In genomic region chr6:85831796-85832321, GRCm38 (mm10) we compare ENCODE assay signal across 28 mouse cellular contexts. TPM values are rescaled to one million over a fixed set of nuclear protein-coding genes. Genes with fewer than 3 reads are reported as not detected.
A peak's percentile ranks its signal among the peaks of the same experiment; 100 is the strongest.
DNase-seq lines count a peak whose midpoint lies in the region; ATAC-seq and TF ChIP-seq lines count a peak whose summit lies in the region.
"Had no signal": no experiment of that assay in that cellular context is flagged by ENCODE, and none has a peak within 500 bp of the region (broad histone marks: within the 10 kb centered on the region; RNA-seq: fewer than 3 reads in every experiment).

Gene Nat8, minus strand, starts transcription at chr6:85832082.

- intact Hi-C loops in heart, adult 2 months (cut with DNase I), result loop anchor here (5.0 kb wide), 1 partner anchor 65 kb away; no protein-coding TSS in a partner anchor

- TF ChIP-seq EP300 in heart, adult 2 months (IDR thresholded peaks at IDR 0.05; ENCODE audit: insufficient read depth, low read depth, low read length), result no peak

- 74% methylated on average over 7 of the region's 7 CpGs for WGBS in kidney, postnatal 0 days
- WGBS in kidney, embryonic 16.5 days, result 73% methylated on average over 7 of the region's 7 CpGs
- 56% methylated on average over 7 of the region's 7 CpGs for WGBS in intestine, embryonic 16.5 days
- WGBS in small intestine, adult 2 months, result 29% methylated on average over 7 of the region's 7 CpGs
- 67% methylated on average over 7 of the region's 7 CpGs for WGBS in heart, adult 2 months

- H3K9me3 ChIP-seq in kidney, postnatal 0 days (replicated peaks; ENCODE audit: low read length), result no peaks in the 10 kb centered on the region
- H3K9me3 ChIP-seq in kidney, embryonic 16.5 days (ENCODE audit: low read length), result no peaks in the 10 kb centered on the region
- no peaks in the 10 kb centered on the region for H3K9me3 ChIP-seq in intestine, embryonic 16.5 days (ENCODE audit: control insufficient read depth, low read length)
- H3K9me3 ChIP-seq: forebrain, embryonic 13.5 days; heart, embryonic 12.5 days; hindbrain, embryonic 13.5 days; liver, embryonic 15.5 days; lung, embryonic 15.5 days; midbrain, embryonic 10.5 days; midbrain, embryonic 15.5 days; neural tube, embryonic 15.5 days had no signal

- no peak within 1 kb of the TSS for H3K9ac ChIP-seq in kidney, postnatal 0 days (ENCODE audit: low read depth, low read length)
- H3K9ac ChIP-seq in kidney, embryonic 16.5 days (replicated peaks; ENCODE audit: low read length), result no peak within 1 kb of the TSS
- H3K9ac ChIP-seq in intestine, embryonic 16.5 days (ENCODE audit: low read depth, low read length), result no peak within 1 kb of the TSS
- H3K9ac ChIP-seq in heart, adult 2 months (ENCODE audit: low read depth, low read length), result no peak within 1 kb of the TSS
- H3K9ac ChIP-seq: forebrain, embryonic 13.5 days; heart, embryonic 12.5 days; hindbrain, embryonic 13.5 days; liver, embryonic 15.5 days; lung, embryonic 15.5 days; midbrain, embryonic 15.5 days; neural tube, embryonic 15.5 days had no signal

- DNase-seq in kidney, adult 11 months, result peak; percentile 76
- DNase-seq in kidney, postnatal 10 days, result no peak
- DNase-seq in kidney, postnatal 0 days (ENCODE audit: low spot score), result no peak
- no peak for DNase-seq in heart, adult 2 months
- no peak for DNase-seq in spleen, adult 12 weeks (ENCODE audit: low spot score)
- DNase-seq: adrenal gland, postnatal 36 days; cerebellum, adult 2 months; cerebellum, postnatal 14 days; gastrocnemius, postnatal 14 days; heart, postnatal 4 days; liver had no signal

- no peaks in the 10 kb centered on the region for H3K79me2 ChIP-seq in heart, adult 2 months (replicated peaks; ENCODE audit: control insufficient read depth, insufficient read depth, low read length)

- peak; percentile 28; the same call in 1 of the 2 replicates for TF ChIP-seq POLR2A in small intestine, adult 2 months (IDR thresholded peaks at IDR 0.05; ENCODE audit: low read depth, low read length)
- TF ChIP-seq POLR2A in heart, adult 2 months (IDR thresholded peaks at IDR 0.05; ENCODE audit: insufficient read depth, low read depth, low read length), result no peak

- peak; percentile 50 for ATAC-seq in kidney, postnatal 0 days (replicated peaks; ENCODE audit: low FRiP score, low read depth)
- no peak for ATAC-seq in kidney, embryonic 16.5 days (ENCODE audit: low FRiP score, low TSS enrichment)
- ATAC-seq in intestine, embryonic 16.5 days, result peak; percentile 85
- ATAC-seq: forebrain, embryonic 13.5 days; midbrain, embryonic 15.5 days had no signal

- no peak within 1 kb of the TSS for H3K4me3 ChIP-seq in kidney, postnatal 0 days (replicated peaks; ENCODE audit: low read depth, low read length)
- H3K4me3 ChIP-seq in kidney, embryonic 16.5 days (ENCODE audit: low read length), result no peak within 1 kb of the TSS
- no peak within 1 kb of the TSS for H3K4me3 ChIP-seq in intestine, embryonic 16.5 days (ENCODE audit: low read length)
- peak within 1 kb of the TSS; percentile 47 for H3K4me3 ChIP-seq in small intestine, adult 2 months (ENCODE audit: low read depth, low read length)
- no peak within 1 kb of the TSS for H3K4me3 ChIP-seq in heart, adult 2 months
- H3K4me3 ChIP-seq: forebrain, embryonic 13.5 days; heart, embryonic 12.5 days; hindbrain, embryonic 13.5 days; liver, embryonic 15.5 days; lung, embryonic 15.5 days; midbrain, embryonic 10.5 days; midbrain, embryonic 15.5 days; neural tube, embryonic 15.5 days had no signal

- no peak for TF ChIP-seq CTCF in kidney, postnatal 0 days (IDR thresholded peaks at IDR 0.05; ENCODE audit: low read depth)
- TF ChIP-seq CTCF in small intestine, adult 2 months (IDR thresholded peaks at IDR 0.05; ENCODE audit: extremely low read depth, insufficient read length, insufficient replicate concordance, low read depth, low read length), result no peak
- TF ChIP-seq CTCF in heart, adult 2 months (IDR thresholded peaks at IDR 0.05), result no peak

- no peaks in the 10 kb centered on the region for H3K27me3 ChIP-seq in kidney, postnatal 0 days (ENCODE audit: insufficient read depth, low read length)
- no peaks in the 10 kb centered on the region for H3K27me3 ChIP-seq in kidney, embryonic 16.5 days (ENCODE audit: insufficient read depth, low read length)
- H3K27me3 ChIP-seq in intestine, embryonic 16.5 days (replicated peaks; ENCODE audit: control insufficient read depth, insufficient read depth, low read length), result no peaks in the 10 kb centered on the region
- H3K27me3 ChIP-seq in small intestine, adult 2 months (ENCODE audit: control insufficient read depth, insufficient read depth, low read length), result no peaks in the 10 kb centered on the region
- no peaks in the 10 kb centered on the region for H3K27me3 ChIP-seq in heart, adult 2 months (ENCODE audit: control insufficient read depth, insufficient read depth, low read length)
- H3K27me3 ChIP-seq: forebrain, embryonic 13.5 days; heart, embryonic 12.5 days; hindbrain, embryonic 13.5 days; liver, embryonic 15.5 days; lung, embryonic 15.5 days; midbrain, embryonic 15.5 days; neural tube, embryonic 15.5 days had no signal

- H3K4me1 ChIP-seq in kidney, postnatal 0 days (replicated peaks; ENCODE audit: insufficient read depth, low read length), result no peaks in the 10 kb centered on the region
- H3K4me1 ChIP-seq in kidney, embryonic 16.5 days (ENCODE audit: insufficient read depth, low read length), result no peaks in the 10 kb centered on the region
- 0 out of 2 replicates have a peak, but pooled peaks cover 3% of the 10 kb centered on the region for H3K4me1 ChIP-seq in intestine, embryonic 16.5 days (ENCODE audit: control insufficient read depth, insufficient read depth, low read length)
- peaks cover 32% of the 10 kb centered on the region for H3K4me1 ChIP-seq in small intestine, adult 2 months (ENCODE audit: control insufficient read depth, insufficient read depth, insufficient read length, low read length)
- peaks cover 3% of the 10 kb centered on the region; the same call in 1 of the 2 replicates for H3K4me1 ChIP-seq in heart, adult 2 months (ENCODE audit: control insufficient read depth, insufficient read depth, low read length)
- H3K4me1 ChIP-seq: forebrain, embryonic 13.5 days; heart, embryonic 12.5 days; hindbrain, embryonic 13.5 days; liver, embryonic 15.5 days; lung, embryonic 15.5 days; midbrain, embryonic 10.5 days; midbrain, embryonic 15.5 days; neural tube, embryonic 15.5 days had no signal

- no peak within 1 kb of the TSS for H3K27ac ChIP-seq in kidney, postnatal 0 days
- H3K27ac ChIP-seq in kidney, embryonic 16.5 days (ENCODE audit: low read length), result no peak within 1 kb of the TSS
- no peak within 1 kb of the TSS for H3K27ac ChIP-seq in intestine, embryonic 16.5 days (ENCODE audit: low read length)
- peak within 1 kb of the TSS; percentile 98 for H3K27ac ChIP-seq in small intestine, adult 2 months (ENCODE audit: insufficient read depth, low read depth, low read length)
- H3K27ac ChIP-seq in heart, adult 2 months, result no peak within 1 kb of the TSS
- H3K27ac ChIP-seq: forebrain, embryonic 13.5 days; hindbrain, embryonic 13.5 days; liver, embryonic 15.5 days; lung, embryonic 15.5 days; midbrain, embryonic 10.5 days; midbrain, embryonic 15.5 days; neural tube, embryonic 15.5 days had no signal

- H3K36me3 ChIP-seq in kidney, postnatal 0 days (ENCODE audit: insufficient read depth, low read length), result no peaks in the 10 kb centered on the region
- H3K36me3 ChIP-seq in kidney, embryonic 16.5 days (ENCODE audit: insufficient read depth, low read length), result no peaks in the 10 kb centered on the region
- H3K36me3 ChIP-seq in intestine, embryonic 16.5 days (ENCODE audit: control insufficient read depth, insufficient read depth, low read length), result no peaks in the 10 kb centered on the region
- H3K36me3 ChIP-seq in small intestine, adult 2 months (ENCODE audit: control insufficient read depth, insufficient read depth, low read length), result no peaks in the 10 kb centered on the region
- H3K36me3 ChIP-seq in heart, adult 2 months (ENCODE audit: control insufficient read depth, insufficient read depth, low read length), result no peaks in the 10 kb centered on the region
- H3K36me3 ChIP-seq: heart, embryonic 12.5 days; hindbrain, embryonic 13.5 days; liver, embryonic 15.5 days; lung, embryonic 15.5 days; midbrain, embryonic 10.5 days; midbrain, embryonic 15.5 days; neural tube, embryonic 15.5 days had no signal

- no peak within 1 kb of the TSS for H3K4me2 ChIP-seq in kidney, postnatal 0 days (ENCODE audit: low read length)
- H3K4me2 ChIP-seq in kidney, embryonic 16.5 days (replicated peaks; ENCODE audit: low read depth, low read length), result no peak within 1 kb of the TSS
- no peak within 1 kb of the TSS for H3K4me2 ChIP-seq in intestine, embryonic 16.5 days (ENCODE audit: low read depth, low read length)
- H3K4me2 ChIP-seq: forebrain, embryonic 13.5 days; heart, embryonic 12.5 days; hindbrain, embryonic 13.5 days; liver, embryonic 15.5 days; lung, embryonic 15.5 days; midbrain, embryonic 15.5 days; neural tube, embryonic 15.5 days had no signal

RNA-seq across cellular contexts. Expression of gene Nat8, which starts in this region (rescaled TPM):
- polyA plus RNA-seq in kidney, postnatal 0 days (2015; fragmentation: Nextera tagmentation; extraction: Ambion mirVana), result 18.0 and 26.8 TPM in 2 replicates
- 2.6 and 4.3 TPM in 2 replicates for polyA plus RNA-seq in kidney, embryonic 16.5 days (2015; fragmentation: Nextera tagmentation; extraction: Ambion mirVana)
- polyA plus RNA-seq in intestine, embryonic 16.5 days (2015; fragmentation: Nextera tagmentation; extraction: Ambion mirVana), result 7.3 and 12.6 TPM in 2 replicates
- polyA plus RNA-seq in small intestine, adult 2 months (2012; rRNA removed), result 60.8 and 66.8 TPM in 2 replicates
- total RNA-seq in heart, adult 2 months (2021), result not detected
- polyA plus RNA-seq in heart, adult 2 months (2012; rRNA removed), result not detected in 2 replicates
- total RNA-seq: gastrocnemius, postnatal 14 days; granulocyte monocyte progenitor cell, adult 5-6 weeks; heart, postnatal 4 days; megakaryocyte progenitor cell, adult 5-6 weeks had no signal
- polyA plus RNA-seq: brain, embryonic 14.5 days; embryonic facial prominence, embryonic 11.5 days; forebrain, embryonic 13.5 days; heart, embryonic 12.5 days; heart, postnatal 0 days; hindbrain, embryonic 13.5 days; limb, embryonic 11.5 days; lung, embryonic 15.5 days; midbrain, embryonic 10.5 days; midbrain, embryonic 15.5 days; neural tube, embryonic 15.5 days had no signal
